Comparison of ENCODE assay signal across 12 mouse cellular contexts in genomic region chr14:76297864-76298263, GRCm38 (mm10).
"Had no signal": no experiment of that assay in that cellular context is flagged by ENCODE, and none has a peak within 500 bp of the region (broad histone marks: within the 10 kb centered on the region; RNA-seq: fewer than 3 reads in every experiment).

No protein-coding gene starts in this region.

- DNase-seq: left cerebral cortex, postnatal 4 days; liver; liver, embryonic 13.5 days; liver, postnatal 0 days; lung, adult 18-20 months; lung, adult 2 months; lung, embryonic 14.5 days; lung, postnatal 10 days; lung, postnatal 14 days; lung, postnatal 36 days; lung, postnatal 4 days; midbrain, embryonic 14.5 days had no signal
